Mouse (Mus musculus) retina, postnatal 7 days (tissue): ENCODE results near the gene Yars.

Source experiments
- DNase-seq: peaks from one replicate; pipeline ENCODE4 v3.0.0-alpha.2; 2012; ENCODE audit warnings: low read depth, low spot score

The Yars gene

GRCm38 (mm10) chr4:129251482-129252125 lies 62.0 kb downstream of the Yars start:
- DNase-seq, result no peak

GRCm38 (mm10) chr4:129252492-129252891 lies 62.9 kb downstream of the Yars start:
- no peak for DNase-seq

- no peak for DNase-seq
Observed at GRCm38 (mm10) chr4:129254571-129254970, 65.0 kb downstream of the Yars start.

GRCm38 (mm10) chr4:129256450-129257380 lies 67.2 kb downstream of the Yars start:
- DNase-seq, result no peak

GRCm38 (mm10) chr4:129259101-129259500 lies 69.5 kb downstream of the Yars start:
- DNase-seq, result no peak

GRCm38 (mm10) chr4:129260678-129261077 lies 71.1 kb downstream of the Yars start:
- no peak for DNase-seq

- no peak for DNase-seq
Observed at GRCm38 (mm10) chr4:129261196-129261595, 71.6 kb downstream of the Yars start, which contains the start of gene C77080. C77080 (minus strand) TSS chr4:129261404.

GRCm38 (mm10) chr4:129263225-129264021 lies 73.9 kb downstream of the Yars start:
- DNase-seq, result no peak

- DNase-seq, result no peak
Observed at GRCm38 (mm10) chr4:129266191-129266590, 76.6 kb downstream of the Yars start.

- no peak for DNase-seq
Observed at GRCm38 (mm10) chr4:129266821-129267220, 77.3 kb downstream of the Yars start.

- no peak for DNase-seq
Observed at GRCm38 (mm10) chr4:129268698-129269097, 79.1 kb downstream of the Yars start.
